Mouse (Mus musculus): ENCODE measurements around the gene Rnf208. TPM values are rescaled to one million over a fixed set of nuclear protein-coding genes. Genes with fewer than 3 reads are reported as not detected.

The Rnf208 gene
- polyA plus RNA-seq, 1 experiment from 2014 or later, result 0.09 TPM

DNA sequence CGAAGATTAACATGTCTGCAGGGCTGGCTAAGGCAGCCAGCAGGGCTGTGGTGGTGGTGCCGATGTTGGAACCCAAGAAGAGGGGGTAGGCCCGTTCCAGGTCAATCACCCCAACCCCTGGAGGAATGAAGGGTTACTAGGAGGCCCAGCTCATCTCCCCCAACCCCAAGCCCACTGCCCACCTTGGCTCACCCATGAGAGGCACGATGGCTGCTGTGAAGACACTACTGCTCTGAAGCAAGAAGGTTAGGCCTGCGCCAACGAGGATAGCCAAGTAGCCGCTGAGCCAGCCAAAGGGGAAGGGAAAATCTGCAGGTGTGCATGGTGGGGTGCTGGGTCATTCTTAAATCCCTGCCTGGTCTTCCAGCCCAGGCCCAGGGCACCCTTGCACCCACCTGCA is 11.5 kb upstream of the Rnf208 start:
- POLR2A ChIA-PET, result no interaction called here
- CTCF ChIA-PET, result interaction anchor here (0.7 to 3.2 kb wide), 2 partner anchors 15 to 21 kb away, joined by 3 to 29 read pairs; partner anchors contain the start of gene AL732309.1
- TF ChIP-seq CTCF (IDR thresholded peaks at IDR 0.05), result no peak
- peaks cover 39% of the 10 kb centered on the region for H3K27me3 ChIP-seq
- DNase-seq (ENCODE audit: low read depth, low spot score), result no peak
- no peak for ATAC-seq
- in situ Hi-C loops (cut with MboI; ENCODE audit: low pct_unique_long_range_greater_than_20kb), result no loop called here

GRCm38 (mm10) chr2:25231038-25231437 is 11.0 kb upstream of the Rnf208 start:
- in situ Hi-C loops (cut with MboI; ENCODE audit: low pct_unique_long_range_greater_than_20kb), result no loop called here
- no peak for TF ChIP-seq CTCF (IDR thresholded peaks at IDR 0.05)
- no peak for ATAC-seq
- peaks cover 43% of the 10 kb centered on the region for H3K27me3 ChIP-seq
- ChIA-PET POLR2A (no interaction called here), CTCF (no interaction called here)
- no peak for DNase-seq (ENCODE audit: low read depth, low spot score)

GRCm38 (mm10) chr2:25233421-25233820 is 8.6 kb upstream of the Rnf208 start:
- no peak for ATAC-seq
- in situ Hi-C loops (cut with MboI; ENCODE audit: low pct_unique_long_range_greater_than_20kb), result no loop called here

DNA sequence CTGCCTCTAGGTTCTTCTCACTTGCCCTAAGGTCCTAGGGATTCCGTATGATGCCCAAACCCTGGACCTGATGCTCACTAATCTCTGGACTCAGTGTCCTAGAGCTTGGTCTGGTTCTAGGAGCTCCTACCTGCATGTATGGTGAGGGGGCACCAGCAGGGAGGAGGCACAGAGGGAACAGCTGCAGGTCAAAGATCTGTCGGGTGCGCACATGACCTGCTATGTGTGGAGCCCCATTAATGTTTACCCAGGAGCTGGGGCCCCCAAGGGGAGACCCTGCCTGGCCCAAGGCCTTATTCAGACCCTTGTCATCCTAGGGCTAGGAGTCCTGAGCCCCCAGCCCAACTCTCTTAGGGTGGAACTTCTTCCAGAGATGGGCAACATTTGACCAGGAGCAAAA is 8.0 kb upstream of the Rnf208 start, which contains the start of gene Slc34a3:
TSS of gene Slc34a3 (minus strand) at position 315 of the 400 bp plus-strand sequence.
- H3K27me3 ChIP-seq, result peaks cover 53% of the 10 kb centered on the region
- no peak for ATAC-seq
- in situ Hi-C loops (cut with MboI; ENCODE audit: low pct_unique_long_range_greater_than_20kb), result no loop called here
- no peak for TF ChIP-seq CTCF (IDR thresholded peaks at IDR 0.05)
- CTCF ChIA-PET, result no interaction called here
- DNase-seq (ENCODE audit: low read depth, low spot score), result no peak
- POLR2A ChIA-PET, result no interaction called here

More at GRCm38 (mm10) chr2:25233421-25233820, 8.6 kb upstream of the Rnf208 start:
- ChIA-PET CTCF (no interaction called here), POLR2A (no interaction called here)
- TF ChIP-seq CTCF (IDR thresholded peaks at IDR 0.05), result no peak
- DNase-seq (ENCODE audit: low read depth, low spot score), result no peak
- H3K27me3 ChIP-seq, result peaks cover 53% of the 10 kb centered on the region

DNA sequence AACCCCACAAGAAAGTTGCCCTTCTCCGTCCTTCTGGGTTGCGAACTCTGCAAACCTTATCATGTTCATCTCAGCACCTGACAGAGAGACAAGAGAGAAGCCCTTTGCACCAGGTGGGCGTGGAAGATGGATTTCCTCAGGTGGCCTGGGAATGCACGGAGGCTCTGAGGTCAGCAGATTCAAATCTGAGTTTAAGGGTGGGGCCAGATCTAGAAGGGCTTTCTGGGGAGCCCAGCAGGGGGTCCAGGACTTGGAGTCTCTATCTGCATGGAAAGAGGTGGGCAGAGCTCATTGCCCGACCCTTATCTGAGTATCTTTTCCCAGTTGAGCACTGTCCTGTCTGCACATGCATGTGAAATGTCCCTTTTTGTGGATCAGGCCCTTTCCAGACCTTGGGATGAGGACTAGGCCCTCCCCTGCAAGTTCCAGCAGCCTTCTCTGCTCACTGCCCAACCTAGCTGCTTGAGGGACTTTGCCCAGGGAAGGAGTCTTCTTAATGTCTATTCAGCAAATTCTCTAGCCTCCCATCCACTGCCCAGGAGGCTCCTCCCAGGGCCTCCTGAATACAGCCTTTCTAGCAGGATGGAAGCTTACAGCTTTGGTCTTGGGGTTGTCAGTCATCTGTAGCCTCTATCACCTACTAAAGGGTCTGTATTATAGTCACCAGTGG is 7.4 kb upstream of the Rnf208 start:
- in situ Hi-C loops (cut with MboI; ENCODE audit: low pct_unique_long_range_greater_than_20kb), result no loop called here
- DNase-seq (ENCODE audit: low read depth, low spot score), result no peak

GRCm38 (mm10) chr2:25236614-25237013 is 5.4 kb upstream of the Rnf208 start, which contains the start of gene Rnf224:
TSS of gene Rnf224 (minus strand) at chr2:25236787.
- TF ChIP-seq CTCF (IDR thresholded peaks at IDR 0.05), result no peak
- ChIA-PET POLR2A (interaction anchor here (0.7 kb wide), 1 partner anchor 16 kb away, joined by 3 read pairs; no protein-coding TSS in a partner anchor), CTCF (interaction anchor here (2.0 kb wide), 1 partner anchor 8 kb away, joined by 12 read pairs; no protein-coding TSS in a partner anchor)
- H3K27me3 ChIP-seq, result peaks cover 47% of the 10 kb centered on the region
- ATAC-seq (no peak), DNase-seq (ENCODE audit: low read depth, low spot score) (no peak)
- in situ Hi-C loops (cut with MboI; ENCODE audit: low pct_unique_long_range_greater_than_20kb), result no loop called here

More for the DNA sequence above, 7.4 kb upstream of the Rnf208 start:
- no peak for ATAC-seq
- ChIA-PET POLR2A (no interaction called here), CTCF (interaction anchor here (0.8 kb wide), 1 partner anchor 13 kb away, joined by 4 read pairs; no protein-coding TSS in a partner anchor)
- TF ChIP-seq CTCF (IDR thresholded peaks at IDR 0.05), result no peak
- H3K27me3 ChIP-seq, result peaks cover 53% of the 10 kb centered on the region

- no peak for TF ChIP-seq CTCF (IDR thresholded peaks at IDR 0.05)
- ATAC-seq (no peak), DNase-seq (ENCODE audit: low read depth, low spot score) (no peak)
- ChIA-PET CTCF (interaction anchor here (2.0 kb wide), 1 partner anchor 9 kb away, joined by 12 read pairs; no protein-coding TSS in a partner anchor), POLR2A (no interaction called here)
- in situ Hi-C loops (cut with MboI; ENCODE audit: low pct_unique_long_range_greater_than_20kb), result no loop called here
- peaks cover 46% of the 10 kb centered on the region for H3K27me3 ChIP-seq
Measured at GRCm38 (mm10) chr2:25237522-25237921, 4.5 kb upstream of the Rnf208 start.

DNA sequence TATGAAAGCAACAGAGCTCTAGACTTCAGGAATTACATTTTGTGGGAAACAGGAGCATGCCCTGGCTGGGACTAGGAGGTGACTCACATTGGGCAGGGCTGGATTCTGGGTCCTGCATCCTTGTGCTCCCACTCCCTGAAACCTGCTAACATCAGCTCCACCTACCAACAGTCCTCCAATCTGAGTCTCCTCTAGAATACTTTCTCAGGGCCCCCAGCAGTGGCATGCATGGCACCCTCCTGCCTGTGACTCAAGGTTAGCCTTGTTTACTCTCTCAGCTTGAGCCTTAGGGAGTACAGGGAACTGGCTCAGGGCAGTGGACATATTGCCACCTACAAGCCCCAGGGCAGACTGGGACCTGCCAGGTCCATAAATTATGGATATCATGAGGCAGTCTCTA is 3.9 kb upstream of the Rnf208 start:
- ATAC-seq, result no peak
- H3K27me3 ChIP-seq, result peaks cover 48% of the 10 kb centered on the region
- no peak for DNase-seq (ENCODE audit: low read depth, low spot score)
- in situ Hi-C loops (cut with MboI; ENCODE audit: low pct_unique_long_range_greater_than_20kb), result no loop called here
- ChIA-PET CTCF (interaction anchor here (2.0 kb wide), 1 partner anchor 9 kb away, joined by 12 read pairs; no protein-coding TSS in a partner anchor), POLR2A (no interaction called here)
- TF ChIP-seq CTCF (IDR thresholded peaks at IDR 0.05), result no peak

DNA sequence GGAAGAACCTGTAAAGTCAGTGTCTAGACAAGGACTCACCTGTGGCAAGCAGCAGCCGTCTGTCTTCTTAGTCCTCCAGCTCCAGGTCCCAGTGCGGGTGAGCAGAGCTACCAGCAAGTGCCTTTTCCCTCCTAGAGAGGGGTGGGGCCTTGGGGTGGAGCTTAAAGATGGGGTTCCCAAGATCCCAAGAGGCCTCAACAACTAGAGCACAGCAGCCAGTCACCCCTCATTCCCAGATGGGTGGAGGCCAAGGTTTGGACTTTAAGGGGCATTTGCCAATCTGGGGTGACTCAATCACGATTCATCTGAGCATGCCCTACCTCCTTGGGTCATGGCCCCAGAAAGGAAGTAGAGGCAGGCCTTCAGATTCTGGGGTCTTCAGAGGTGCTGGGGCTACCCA is 2.3 kb upstream of the Rnf208 start:
- no peak for ATAC-seq
- CTCF ChIA-PET, result interaction anchor here (0.9 to 1.3 kb wide), 3 partner anchors 9 to 32 kb away, joined by 3 to 10 read pairs (median 4); partner anchors contain the start of genes Anapc2 and Ssna1
- POLR2A ChIA-PET, result no interaction called here
- in situ Hi-C loops (cut with MboI; ENCODE audit: low pct_unique_long_range_greater_than_20kb), result no loop called here
- peaks cover 34% of the 10 kb centered on the region for H3K27me3 ChIP-seq
- no peak for TF ChIP-seq CTCF (IDR thresholded peaks at IDR 0.05)
- DNase-seq (ENCODE audit: low read depth, low spot score), result no peak

GRCm38 (mm10) chr2:25240310-25240709 is 1.7 kb upstream of the Rnf208 start:
- DNase-seq (ENCODE audit: low read depth, low spot score), result no peak
- ChIA-PET POLR2A (interaction anchor here (0.7 kb wide), 1 partner anchor 14 kb away, joined by 3 read pairs; no protein-coding TSS in a partner anchor), CTCF (interaction anchor here (0.9 to 1.3 kb wide), 3 partner anchors 9 to 32 kb away, joined by 3 to 10 read pairs (median 4); partner anchors contain the start of genes Anapc2 and Ssna1)
- no peak for ATAC-seq
- TF ChIP-seq CTCF (IDR thresholded peaks at IDR 0.05), result no peak
- in situ Hi-C loops (cut with MboI; ENCODE audit: low pct_unique_long_range_greater_than_20kb), result no loop called here
- H3K27me3 ChIP-seq, result peaks cover 28% of the 10 kb centered on the region

All from Patski (cell line).